Mouse (Mus musculus): ENCODE measurements at regions not wholly inside any gene's neighbourhood (a gene's known extent, or its start where the extent isn't known, plus 50 kb on each side); places are given as distances from the start of the nearest gene placed in this dataset.
A peak's percentile ranks its signal among the peaks of the same experiment; 100 is the strongest.

GRCm38 (mm10) chr2:18617520-18617919 lies 54.7 kb upstream of the Commd3 start:
- Histone ChIP-seq H3K36me3 (ENCODE audit: insufficient read depth) (no peaks in the 10 kb centered on the region), H3K9ac (no peak overlapping the region), H3K9me3 (ENCODE audit: low read length) (no peaks in the 10 kb centered on the region), H3K27me3 (ENCODE audit: insufficient read depth, low read length) (no peaks in the 10 kb centered on the region), H3K4me2 (ENCODE audit: low read depth) (peak overlapping the region; percentile 10; the same call in 1 of the 2 replicates), H3K4me1 (ENCODE audit: insufficient read depth) (no peaks in the 10 kb centered on the region), H3K27ac (ENCODE audit: low read depth, low read length) (no peak overlapping the region), H3K4me3 (ENCODE audit: low read depth, low read length) (no peak overlapping the region)
- ATAC-seq = no peak
- 34% methylated on average over 5 of the region's 5 CpGs for WGBS
- TF ChIP-seq CTCF (IDR thresholded peaks at IDR 0.05; ENCODE audit: low read depth) = no peak
- DNase-seq = no peak

DNA sequence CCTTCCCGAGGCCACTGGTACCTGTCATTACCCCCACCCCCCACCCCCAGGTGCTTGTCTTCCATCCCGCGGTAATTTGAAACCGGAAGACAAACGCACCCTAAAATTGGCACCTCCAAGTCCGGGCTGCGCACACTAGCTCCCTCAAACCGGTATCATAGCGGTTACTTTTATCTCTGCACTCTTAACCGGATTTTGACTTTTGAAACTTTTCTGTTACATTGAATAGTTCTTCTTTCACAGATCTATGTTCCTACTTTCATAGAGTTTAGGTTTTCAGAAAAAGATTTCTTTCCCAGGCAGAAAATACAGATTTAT lies 62.4 kb upstream of the Commd3 start:
- no peak for ATAC-seq
- DNase-seq = no peak
- Histone ChIP-seq H3K9me3 (ENCODE audit: low read length) (no peaks in the 10 kb centered on the region), H3K4me3 (ENCODE audit: low read depth, low read length) (peak overlapping the region; percentile 47), H3K27ac (ENCODE audit: low read depth, low read length) (no peak overlapping the region), H3K27me3 (ENCODE audit: insufficient read depth, low read length) (peaks cover 23% of the 10 kb centered on the region), H3K9ac (no peak overlapping the region), H3K4me2 (ENCODE audit: low read depth) (peak overlapping the region; percentile 94), H3K4me1 (ENCODE audit: insufficient read depth) (0 out of 2 replicates have a peak, but pooled peaks cover 3% of the 10 kb centered on the region), H3K36me3 (ENCODE audit: insufficient read depth) (no peaks in the 10 kb centered on the region)
- 8% methylated on average over 10 of the region's 10 CpGs for WGBS
- no peak for TF ChIP-seq CTCF (IDR thresholded peaks at IDR 0.05; ENCODE audit: low read depth)

- H3K4me2 ChIP-seq (ENCODE audit: low read depth) = peak overlapping the region; percentile 94
- no peak overlapping the region for H3K27ac ChIP-seq (ENCODE audit: low read depth, low read length)
- H3K4me3 ChIP-seq (ENCODE audit: low read depth, low read length) = peak overlapping the region; percentile 47
- 2% methylated on average over 50 of the region's 51 CpGs for WGBS
- H3K36me3 ChIP-seq (ENCODE audit: insufficient read depth) = no peaks in the 10 kb centered on the region
- 0 out of 2 replicates have a peak, but pooled peaks cover 3% of the 10 kb centered on the region for H3K4me1 ChIP-seq (ENCODE audit: insufficient read depth)
- H3K9ac ChIP-seq = peak overlapping the region; percentile 65
- H3K9me3 ChIP-seq (ENCODE audit: low read length) = no peaks in the 10 kb centered on the region
- H3K27me3 ChIP-seq (ENCODE audit: insufficient read depth, low read length) = peaks cover 23% of the 10 kb centered on the region
- ATAC-seq = peak; percentile 32
- TF ChIP-seq CTCF (IDR thresholded peaks at IDR 0.05; ENCODE audit: low read depth) = no peak
- DNase-seq = no peak
Measured at GRCm38 (mm10) chr2:18609075-18609867, 62.9 kb upstream of the Commd3 start.

GRCm38 (mm10) chr2:18608260-18609074 lies 63.7 kb upstream of the Commd3 start:
- Histone ChIP-seq H3K27ac (ENCODE audit: low read depth, low read length) (no peak overlapping the region), H3K27me3 (ENCODE audit: insufficient read depth, low read length) (peaks cover 23% of the 10 kb centered on the region), H3K4me2 (ENCODE audit: low read depth) (peak overlapping the region; percentile 94), H3K36me3 (ENCODE audit: insufficient read depth) (no peaks in the 10 kb centered on the region), H3K9me3 (ENCODE audit: low read length) (no peaks in the 10 kb centered on the region), H3K9ac (peak overlapping the region; percentile 65), H3K4me3 (ENCODE audit: low read depth, low read length) (peak overlapping the region; percentile 47), H3K4me1 (ENCODE audit: insufficient read depth) (0 out of 2 replicates have a peak, but pooled peaks cover 3% of the 10 kb centered on the region)
- peak; percentile 73 for DNase-seq
- 2% methylated on average over 29 of the region's 29 CpGs for WGBS
- no peak for TF ChIP-seq CTCF (IDR thresholded peaks at IDR 0.05; ENCODE audit: low read depth)
- peak; percentile 89 for ATAC-seq

DNA sequence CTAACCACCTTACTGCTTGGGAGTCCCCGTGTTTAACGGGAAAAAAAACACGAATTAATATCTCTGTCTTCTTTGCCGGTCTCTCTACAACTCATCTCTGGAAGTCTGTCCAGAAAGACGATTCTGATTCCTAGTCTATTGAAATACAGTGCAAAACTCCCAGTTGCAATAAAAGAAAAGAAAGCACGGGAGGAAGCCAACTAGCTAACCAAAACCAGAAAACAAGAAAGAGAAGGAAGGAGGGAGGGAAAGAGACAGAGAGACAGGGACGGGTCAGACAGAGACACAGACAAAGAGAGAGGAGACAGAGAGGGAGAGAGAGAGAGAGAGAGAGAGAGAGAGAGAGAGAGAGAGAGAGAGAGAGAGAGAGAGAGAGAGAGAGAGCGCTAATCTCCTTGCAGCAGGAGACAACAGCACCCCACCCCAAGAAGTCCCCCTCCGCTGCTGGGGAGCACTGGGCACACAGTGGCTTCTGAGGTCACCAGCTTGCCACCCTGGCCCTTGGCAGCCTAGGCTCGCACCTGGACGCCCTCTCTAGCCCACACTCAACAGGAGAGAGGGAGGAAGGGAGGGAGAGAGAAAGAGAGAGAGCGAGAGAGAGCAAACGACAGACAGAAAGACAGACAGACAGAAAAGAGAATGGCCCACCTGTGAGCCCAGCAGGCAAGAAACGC lies 64.5 kb upstream of the Commd3 start:
- peak overlapping the region; percentile 47 for H3K4me3 ChIP-seq (ENCODE audit: low read depth, low read length)
- H3K27ac ChIP-seq (ENCODE audit: low read depth, low read length) = no peak overlapping the region
- H3K4me1 ChIP-seq (ENCODE audit: insufficient read depth) = 0 out of 2 replicates have a peak, but pooled peaks cover 3% of the 10 kb centered on the region
- H3K9ac ChIP-seq = peak overlapping the region; percentile 65
- H3K4me2 ChIP-seq (ENCODE audit: low read depth) = peak overlapping the region; percentile 94
- no peaks in the 10 kb centered on the region for H3K9me3 ChIP-seq (ENCODE audit: low read length)
- no peaks in the 10 kb centered on the region for H3K36me3 ChIP-seq (ENCODE audit: insufficient read depth)
- peaks cover 23% of the 10 kb centered on the region for H3K27me3 ChIP-seq (ENCODE audit: insufficient read depth, low read length)
- no peak for TF ChIP-seq CTCF (IDR thresholded peaks at IDR 0.05; ENCODE audit: low read depth)
- WGBS = 2% methylated on average over 14 of the region's 14 CpGs
- ATAC-seq = peak; percentile 14
- DNase-seq = peak; percentile 48

DNA sequence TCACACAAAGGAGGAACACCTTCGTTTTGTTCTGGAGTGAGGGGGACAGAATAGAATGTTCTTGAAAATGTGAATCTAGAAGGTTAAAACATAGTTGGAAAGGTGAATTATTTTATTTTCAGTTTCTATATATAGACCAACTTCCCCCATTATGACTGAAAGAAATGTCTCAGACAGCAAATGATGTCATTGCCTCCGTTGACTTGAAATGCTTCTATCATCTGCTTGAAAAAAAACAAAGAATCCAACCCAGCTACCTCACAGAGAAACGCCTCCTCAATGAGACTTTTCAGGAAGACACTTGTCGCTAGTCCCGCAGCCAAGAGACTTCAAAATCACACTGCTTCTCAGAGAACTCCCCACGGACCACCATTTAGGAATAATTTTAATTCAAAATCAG lies 65.1 kb upstream of the Commd3 start:
- Histone ChIP-seq H3K36me3 (ENCODE audit: insufficient read depth) (no peaks in the 10 kb centered on the region), H3K4me2 (ENCODE audit: low read depth) (peak overlapping the region; percentile 94), H3K9me3 (ENCODE audit: low read length) (no peaks in the 10 kb centered on the region), H3K9ac (no peak overlapping the region), H3K27me3 (ENCODE audit: insufficient read depth, low read length) (peaks cover 23% of the 10 kb centered on the region), H3K4me3 (ENCODE audit: low read depth, low read length) (peak overlapping the region; percentile 47), H3K27ac (ENCODE audit: low read depth, low read length) (no peak overlapping the region), H3K4me1 (ENCODE audit: insufficient read depth) (0 out of 2 replicates have a peak, but pooled peaks cover 3% of the 10 kb centered on the region)
- 11% methylated on average over 6 of the region's 6 CpGs for WGBS
- ATAC-seq (no peak), DNase-seq (peak; percentile 46)
- no peak for TF ChIP-seq CTCF (IDR thresholded peaks at IDR 0.05; ENCODE audit: low read depth)

Measured in forebrain, postnatal 0 days (tissue).